Mouse (Mus musculus) thymus, adult 2 months (tissue): ENCODE measurements at regions not wholly inside any gene's neighbourhood (a gene's known extent, or its start where the extent isn't known, plus 50 kb on each side); places are given as distances from the start of the nearest gene placed in this dataset.

Experiments used
- CTCF ChIP-seq: fragments of 200-500 bp; IDR thresholded peaks from 2 replicates; pipeline ENCODE4 v1.5.1; 2012; ENCODE audit warnings: mild to moderate bottlenecking, control low read depth, low read length, moderate library complexity, borderline replicate concordance; ENCODE audit not compliant: control insufficient read depth, poor library complexity, insufficient read depth; ENCODE audit errors: extremely low read depth
- POLR2A ChIP-seq: fragments of 200-500 bp; IDR thresholded peaks from 2 replicates; pipeline ENCODE4 v1.6.1; 2012; ENCODE audit warnings: mild to moderate bottlenecking, low read length, control low read depth, moderate library complexity; ENCODE audit not compliant: control insufficient read depth, poor library complexity, insufficient read depth; ENCODE audit errors: extremely low read depth

GRCm38 (mm10) chr16:9498301-9498700 is 497.1 kb downstream of the Grin2a start:
- TF ChIP-seq CTCF (no peak), POLR2A (no peak)
